Mouse (Mus musculus) forebrain, embryonic 11.5 days (tissue): Measurements from ENCODE around the gene Spns1. TPM values are rescaled to one million over a fixed set of nuclear protein-coding genes. Genes with fewer than 3 reads are reported as not detected.

ENCODE experiments used
- ATAC-seq: fragments of 200-750 bp; cut with Nextera tagmentation; replicated peaks from 2 replicates; pipeline ENCODE4 v1.8.0; 2017; ENCODE audit warnings: moderate TSS enrichment; ENCODE audit not compliant: low FRiP score
- DNase-seq: peaks from one replicate; pipeline ENCODE4 v3.0.0-alpha.2; 2017; ENCODE audit warnings: low spot score
- H3K27ac ChIP-seq: fragments of 300-500 bp; sonication (generic); 2 replicates; pipeline ENCODE4 v1.5.1; 2014; ENCODE audit warnings: low read depth, low read length
- H3K27me3 ChIP-seq: fragments of 300-500 bp; sonication (generic); 2 replicates; pipeline ENCODE4 v1.6.1; 2014; ENCODE audit warnings: mild to moderate bottlenecking, low read length, mixed read lengths; ENCODE audit not compliant: control insufficient read depth, insufficient read depth
- H3K36me3 ChIP-seq: fragments of 300-500 bp; sonication (generic); 2 replicates; pipeline ENCODE4 v1.6.1; 2014; ENCODE audit warnings: mild to moderate bottlenecking, low read length, moderate library complexity, mixed read lengths; ENCODE audit not compliant: control insufficient read depth, insufficient read depth
- H3K4me1 ChIP-seq: fragments of 300-500 bp; sonication (generic); replicated peaks from 2 replicates; pipeline ENCODE4 v1.6.1; 2014; ENCODE audit warnings: low read length, mixed read lengths; ENCODE audit not compliant: control insufficient read depth, insufficient read depth
- H3K4me2 ChIP-seq: fragments of 300-500 bp; sonication (generic); 2 replicates; pipeline ENCODE4 v1.6.1; 2014; ENCODE audit warnings: low read depth, mild to moderate bottlenecking, low read length, moderate library complexity, mixed read lengths; ENCODE audit not compliant: severe bottlenecking
- H3K4me3 ChIP-seq: fragments of 300-500 bp; sonication (generic); 2 replicates; pipeline ENCODE4 v1.5.1; 2014; ENCODE audit warnings: low read depth, low read length
- H3K9ac ChIP-seq: fragments of 300-500 bp; sonication (generic); 2 replicates; pipeline ENCODE4 v1.6.1; 2014; ENCODE audit warnings: low read length
- H3K9me3 ChIP-seq: fragments of 300-500 bp; sonication (generic); 2 replicates; pipeline ENCODE4 v1.6.1; 2016; ENCODE audit warnings: low read length, mixed read lengths; ENCODE audit not compliant: control insufficient read depth
- WGBS: fragments of 180-500 bp; shearing (Covaris S2); extraction: QIAGEN DNeasy Blood & Tissue Kit; methylation state at CpG from one replicate; pipeline ENCODE4 v1.1.7; 2014; 5-methylcytosine and 5-hydroxymethylcytosine counted together
- polyA plus RNA-seq: library from polyadenylated mRNA; unstranded; fragments of >200 nt; fragmentation: Nextera tagmentation; extraction: Ambion mirVana; gene quantifications from 2 replicates; pipeline ENCODE4 v1.2.1, GENCODE M21; 2014

Spns1 gene
- polyA plus RNA-seq, 1 experiment from 2014 or later = 53.9 TPM

- Histone ChIP-seq H3K36me3 (no peaks in the 10 kb centered on the region), H3K27me3 (no peaks in the 10 kb centered on the region), H3K4me2 (no peak overlapping the region), H3K9ac (no peak overlapping the region), H3K4me3 (no peak overlapping the region), H3K4me1 (no peaks in the 10 kb centered on the region), H3K9me3 (no peaks in the 10 kb centered on the region), H3K27ac (no peak overlapping the region)
- DNase-seq (peak; percentile 48), ATAC-seq (no peak)
- WGBS = 65% methylated on average over 11 of the region's 11 CpGs
These were observed 23.8 kb downstream of the Spns1 start for GRCm38 (mm10) chr7:126353251-126353993.

GRCm38 (mm10) chr7:126351419-126351951 lies 25.8 kb downstream of the Spns1 start:
- Histone ChIP-seq H3K4me3 (no peak overlapping the region), H3K36me3 (no peaks in the 10 kb centered on the region), H3K27ac (no peak overlapping the region), H3K27me3 (no peaks in the 10 kb centered on the region), H3K9ac (no peak overlapping the region; the same call in 1 of the 2 replicates), H3K9me3 (no peaks in the 10 kb centered on the region), H3K4me2 (no peak overlapping the region), H3K4me1 (no peaks in the 10 kb centered on the region)
- DNase-seq (peak; percentile 40), ATAC-seq (no peak)
- WGBS = 54% methylated on average over 10 of the region's 10 CpGs

- Histone ChIP-seq H3K27ac (no peak overlapping the region), H3K4me3 (no peak overlapping the region), H3K4me1 (no peaks in the 10 kb centered on the region), H3K36me3 (no peaks in the 10 kb centered on the region), H3K9me3 (no peaks in the 10 kb centered on the region), H3K27me3 (no peaks in the 10 kb centered on the region), H3K4me2 (0 out of 2 replicates have a peak overlapping the region, but pooled peaks have one; percentile 8), H3K9ac (no peak overlapping the region)
- ATAC-seq = no peak
- 74% methylated on average over 20 of the region's 20 CpGs for WGBS
- peak; percentile 34 for DNase-seq
These were observed 26.4 kb downstream of the Spns1 start for GRCm38 (mm10) chr7:126350748-126351418.

- no peaks in the 10 kb centered on the region for H3K27me3 ChIP-seq
- no peaks in the 10 kb centered on the region for H3K4me1 ChIP-seq
- H3K27ac ChIP-seq = no peak overlapping the region
- DNase-seq (peak; percentile 28), ATAC-seq (no peak)
- H3K36me3 ChIP-seq = no peaks in the 10 kb centered on the region
- no peak overlapping the region for H3K4me3 ChIP-seq
- WGBS = 77% methylated on average over 8 of the region's 8 CpGs
- H3K9ac ChIP-seq = no peak overlapping the region
- no peak overlapping the region for H3K4me2 ChIP-seq
- H3K9me3 ChIP-seq = no peaks in the 10 kb centered on the region
These were observed 29.0 kb downstream of the Spns1 start for GRCm38 (mm10) chr7:126348293-126348692.

GRCm38 (mm10) chr7:126347098-126347497 lies 30.2 kb downstream of the Spns1 start:
- Histone ChIP-seq H3K9ac (no peak overlapping the region), H3K27me3 (no peaks in the 10 kb centered on the region), H3K9me3 (no peaks in the 10 kb centered on the region), H3K4me3 (no peak overlapping the region), H3K4me2 (no peak overlapping the region), H3K27ac (no peak overlapping the region), H3K4me1 (no peaks in the 10 kb centered on the region), H3K36me3 (no peaks in the 10 kb centered on the region)
- no peak for ATAC-seq
- 54% methylated on average over 1 of the region's 1 CpGs for WGBS
- no peak for DNase-seq

- H3K27me3 ChIP-seq = no peaks in the 10 kb centered on the region
- H3K9ac ChIP-seq = no peak overlapping the region
- WGBS = 53% methylated on average over 3 of the region's 3 CpGs
- H3K4me3 ChIP-seq = no peak overlapping the region
- H3K9me3 ChIP-seq = no peaks in the 10 kb centered on the region
- no peak for DNase-seq
- ATAC-seq = no peak
- H3K4me2 ChIP-seq = no peak overlapping the region
- no peaks in the 10 kb centered on the region for H3K36me3 ChIP-seq
- H3K4me1 ChIP-seq = no peaks in the 10 kb centered on the region
- H3K27ac ChIP-seq = no peak overlapping the region
These were observed 31.3 kb downstream of the Spns1 start for GRCm38 (mm10) chr7:126345969-126346368.

- ATAC-seq (no peak), DNase-seq (peak; percentile 25)
- Histone ChIP-seq H3K4me1 (no peaks in the 10 kb centered on the region), H3K27me3 (no peaks in the 10 kb centered on the region), H3K4me2 (no peak overlapping the region), H3K36me3 (no peaks in the 10 kb centered on the region), H3K9me3 (no peaks in the 10 kb centered on the region), H3K9ac (no peak overlapping the region), H3K27ac (no peak overlapping the region), H3K4me3 (no peak overlapping the region)
- 78% methylated on average over 3 of the region's 3 CpGs for WGBS
These were observed 31.7 kb downstream of the Spns1 start for GRCm38 (mm10) chr7:126345557-126345956.

- WGBS = 65% methylated on average over 6 of the region's 6 CpGs
These were observed 36.4 kb downstream of the Spns1 start for GRCm38 (mm10) chr7:126340896-126341295.

More at GRCm38 (mm10) chr7:126340896-126341295, 36.4 kb downstream of the Spns1 start:
- H3K27me3 ChIP-seq = no peaks in the 10 kb centered on the region
- no peak overlapping the region for H3K9ac ChIP-seq
- no peaks in the 10 kb centered on the region for H3K4me1 ChIP-seq
- peak; percentile 30 for DNase-seq
- H3K27ac ChIP-seq = no peak overlapping the region
- no peak overlapping the region for H3K4me3 ChIP-seq
- no peaks in the 10 kb centered on the region for H3K36me3 ChIP-seq
- no peak for ATAC-seq
- H3K4me2 ChIP-seq = no peak overlapping the region
- H3K9me3 ChIP-seq = no peaks in the 10 kb centered on the region
